7 mouse cellular contexts compared by ENCODE assay signal in the genomic region with DNA sequence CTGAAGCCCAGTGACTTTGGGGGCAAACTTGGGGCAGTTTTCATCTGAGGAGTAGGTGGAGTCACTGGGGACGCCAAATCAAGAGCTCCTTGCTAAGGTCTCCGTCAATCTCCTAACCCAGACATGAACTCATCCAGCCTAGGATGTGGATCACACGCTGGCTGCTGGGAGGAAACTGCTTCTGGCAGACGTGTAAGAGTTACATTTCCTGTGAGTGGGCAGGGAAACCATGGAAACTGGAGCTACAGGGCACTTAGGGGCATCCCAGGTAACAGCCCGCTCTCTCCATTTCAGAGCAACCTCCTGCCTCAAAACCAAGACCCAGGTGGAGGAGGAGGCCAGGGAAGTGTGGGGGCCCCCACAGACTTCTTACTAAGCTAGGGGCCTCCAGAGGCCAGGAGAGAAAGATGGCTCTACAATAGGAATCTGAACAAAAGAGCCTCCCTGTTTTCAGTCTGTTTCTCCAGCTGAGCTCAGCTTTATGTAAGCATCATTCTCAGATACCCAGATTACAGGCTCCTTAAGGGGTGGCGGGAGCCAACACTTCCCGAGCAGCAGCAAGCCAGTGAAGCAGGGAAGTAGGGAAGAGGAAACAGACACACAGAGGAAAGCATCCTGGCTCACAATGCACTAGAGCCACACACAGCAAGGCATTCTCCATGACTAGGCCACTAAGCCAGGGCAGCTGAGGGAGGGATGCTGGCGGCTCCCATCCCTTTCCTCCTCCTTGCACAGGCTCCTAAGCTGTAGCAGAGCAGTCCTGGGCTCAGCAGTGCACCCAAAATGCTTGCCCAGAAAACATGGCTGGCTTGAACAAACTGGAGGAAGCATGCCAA.
DNase-seq lines count a peak whose midpoint lies in the region; ATAC-seq lines count a peak whose summit lies in the region.

No protein-coding gene starts in this region.

- H3K36me3 ChIP-seq in megakaryocyte, embryonic 14.5 days (replicated peaks; ENCODE audit: low read length) = no peaks in the 10 kb centered on the region
- no peaks in the 10 kb centered on the region for H3K36me3 ChIP-seq in hindbrain, embryonic 12.5 days
- H3K36me3 ChIP-seq in midbrain, embryonic 14.5 days (ENCODE audit: control insufficient read depth, insufficient read depth, low read length) = no peaks in the 10 kb centered on the region

- H3K27ac ChIP-seq in hindbrain, embryonic 12.5 days = peak overlapping the region; percentile 69
- peak overlapping the region; percentile 73 for H3K27ac ChIP-seq in midbrain, embryonic 14.5 days (replicated peaks; ENCODE audit: low read depth, low read length)

- H3K4me2 ChIP-seq in hindbrain, embryonic 12.5 days (replicated peaks) = no peak overlapping the region
- H3K4me2 ChIP-seq in midbrain, embryonic 14.5 days (ENCODE audit: low read length) = no peak overlapping the region

- WGBS in hindbrain, embryonic 12.5 days = 30% methylated on average over 8 of the region's 8 CpGs
- 22% methylated on average over 8 of the region's 8 CpGs for WGBS in midbrain, embryonic 14.5 days

- H3K9ac ChIP-seq in hindbrain, embryonic 12.5 days = peak overlapping the region; percentile 50
- peak overlapping the region; percentile 18; the same call in 1 of the 2 replicates for H3K9ac ChIP-seq in midbrain, embryonic 14.5 days (replicated peaks; ENCODE audit: low read length)

- peak overlapping the region; percentile 44 for H3K4me3 ChIP-seq in megakaryocyte, embryonic 14.5 days (replicated peaks)
- no peak overlapping the region for H3K4me3 ChIP-seq in hindbrain, embryonic 12.5 days
- no peak overlapping the region for H3K4me3 ChIP-seq in midbrain, embryonic 14.5 days (replicated peaks; ENCODE audit: low read depth, low read length)

- peaks cover 26% of the 10 kb centered on the region for H3K9me3 ChIP-seq in megakaryocyte, embryonic 14.5 days
- H3K9me3 ChIP-seq in hindbrain, embryonic 12.5 days (replicated peaks) = no peaks in the 10 kb centered on the region
- no peaks in the 10 kb centered on the region for H3K9me3 ChIP-seq in midbrain, embryonic 14.5 days (ENCODE audit: control insufficient read depth, low read length)

- no peaks in the 10 kb centered on the region for H3K27me3 ChIP-seq in megakaryocyte, embryonic 14.5 days (replicated peaks)
- H3K27me3 ChIP-seq in hindbrain, embryonic 12.5 days = no peaks in the 10 kb centered on the region
- no peaks in the 10 kb centered on the region for H3K27me3 ChIP-seq in midbrain, embryonic 14.5 days (ENCODE audit: control insufficient read depth, insufficient read depth, low read length)

- no peaks in the 10 kb centered on the region for H3K4me1 ChIP-seq in megakaryocyte, embryonic 14.5 days
- peaks cover 23% of the 10 kb centered on the region for H3K4me1 ChIP-seq in hindbrain, embryonic 12.5 days
- H3K4me1 ChIP-seq in midbrain, embryonic 14.5 days (ENCODE audit: control insufficient read depth, insufficient read depth, low read length) = peaks cover 18% of the 10 kb centered on the region

- no peak for ATAC-seq in megakaryocyte, adult 5-6 weeks (ENCODE audit: poor library complexity, severe bottlenecking)
- peak; percentile 26; the same call in 1 of the 2 replicates for ATAC-seq in hindbrain, embryonic 12.5 days (ENCODE audit: low FRiP score)
- ATAC-seq in midbrain, embryonic 14.5 days (ENCODE audit: low FRiP score, low TSS enrichment) = no peak

- DNase-seq in embryo, embryonic 10.5 days (ENCODE audit: low spot score) = peak; percentile 47
- peak; percentile 46 for DNase-seq in midbrain, embryonic 14.5 days
- no peak for DNase-seq in adrenal gland, adult 8-10 months
- DNase-seq in spleen, adult 18-20 months = no peak

Comparison
In these comparisons a context has a peak if more than half of its experiments do, and no peak if none do; other contexts are left out.
1. DNase-seq: peak in embryo, embryonic 10.5 days (single experiment) and midbrain, embryonic 14.5 days (single experiment); none in adrenal gland, adult 8-10 months (single experiment) and spleen, adult 18-20 months (0 of 2).